Mouse (Mus musculus) lung, adult 2 months (tissue): Measurements from ENCODE around the gene Mrpl17.

Experiments used
- CTCF ChIP-seq: fragments of 200-500 bp; IDR thresholded peaks from 2 replicates; pipeline ENCODE4 v1.5.1; 2011; ENCODE audit warnings: mild to moderate bottlenecking, low read length, control low read depth; ENCODE audit not compliant: insufficient read depth
- POLR2A ChIP-seq: fragments of 200-500 bp; IDR thresholded peaks from 2 replicates; pipeline ENCODE4 v1.6.1; 2011; ENCODE audit warnings: low read depth, mild to moderate bottlenecking, control low read depth, low read length, borderline replicate concordance; ENCODE audit errors: extremely low read depth

- TF ChIP-seq POLR2A (peak; percentile 77), CTCF (peak; percentile 44)
Observed at GRCm38 (mm10) chr7:105810877-105811489, at the start of gene Mrpl17.
